8 mouse cellular contexts compared by ENCODE assay signal in the genomic region with DNA sequence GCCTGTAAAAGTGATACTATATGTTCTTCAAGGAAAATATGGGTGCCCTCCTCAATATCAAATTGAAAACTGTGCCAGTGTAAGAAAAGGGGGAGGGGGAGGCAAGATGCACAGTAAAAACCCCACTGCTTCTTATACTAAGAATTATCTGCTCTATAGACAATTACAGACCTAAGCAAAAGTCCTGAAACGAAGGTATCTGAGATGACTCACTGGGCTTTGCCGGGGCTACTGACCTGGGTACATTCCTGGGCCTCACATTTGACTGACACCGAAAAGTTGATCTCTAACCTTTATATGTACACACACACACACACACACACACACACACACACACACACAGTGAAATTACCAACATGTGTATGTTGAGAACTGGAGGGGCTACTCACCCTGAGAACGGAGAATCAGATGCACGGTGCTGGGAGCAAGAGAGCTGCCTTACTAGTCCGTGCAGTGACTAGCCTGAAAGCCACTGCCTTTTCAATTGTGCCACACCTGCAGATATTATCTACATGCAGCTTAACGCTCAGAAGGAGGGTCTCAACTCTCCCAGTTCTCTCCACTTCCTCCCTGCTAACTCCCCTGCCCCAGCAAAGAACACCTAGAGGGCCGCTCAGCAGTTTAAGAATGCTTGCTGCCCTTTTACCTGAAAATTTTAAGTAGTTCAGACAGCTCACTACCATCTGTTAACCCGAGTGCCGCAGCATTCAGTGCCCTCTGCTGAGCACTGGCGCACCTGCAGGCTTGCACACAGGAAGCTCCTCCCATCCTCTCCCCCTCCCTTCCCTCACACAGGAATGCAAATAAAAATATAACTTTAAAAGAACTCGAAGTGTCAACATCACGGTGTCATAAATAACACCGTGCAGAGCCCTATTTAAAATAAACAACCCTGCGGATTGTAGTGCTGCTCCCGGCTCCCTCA. TPM values are rescaled to one million over a fixed set of nuclear protein-coding genes. Genes with fewer than 3 reads are reported as not detected.
DNase-seq lines count a peak whose midpoint lies in the region; ATAC-seq lines count a peak whose summit lies in the region.

No protein-coding gene starts in this region.

- peak; percentile 74 for DNase-seq in MEL-GATA-1-ER (ENCODE audit: extremely low read depth, low read depth)
- peak; percentile 61 for DNase-seq in cerebellum, adult 9-10 months
- DNase-seq in hindbrain, embryonic 10.5 days (ENCODE audit: low spot score), result peak; percentile 61
- DNase-seq in layer of hippocampus, adult 9-11 months, result peak; percentile 75
- peak; percentile 67 for DNase-seq in ovary, postnatal 14 days (ENCODE audit: low spot score)
- peak; percentile 94 for DNase-seq in thymus, postnatal 14 days

- WGBS in hindbrain, embryonic 10.5 days, result 24% methylated on average over 16 of the region's 16 CpGs
- WGBS in lung, embryonic 16.5 days, result 12% methylated on average over 16 of the region's 16 CpGs

- no peaks in the 10 kb centered on the region for H3K9me3 ChIP-seq in hindbrain, embryonic 10.5 days
- H3K9me3 ChIP-seq in lung, embryonic 16.5 days (ENCODE audit: control insufficient read depth, low read length), result no peaks in the 10 kb centered on the region

- H3K9ac ChIP-seq in lung, embryonic 16.5 days (ENCODE audit: low read length), result peak overlapping the region; percentile 79

- peak overlapping the region; percentile 53 for H3K4me2 ChIP-seq in lung, embryonic 16.5 days (ENCODE audit: low read depth, low read length)

- H3K4me3 ChIP-seq in hindbrain, embryonic 10.5 days, result peak overlapping the region; percentile 59
- peak overlapping the region; percentile 73 for H3K4me3 ChIP-seq in lung, embryonic 16.5 days (ENCODE audit: low read length)

- H3K27ac ChIP-seq in hindbrain, embryonic 10.5 days, result peak overlapping the region; percentile 56
- peak overlapping the region; percentile 56 for H3K27ac ChIP-seq in lung, embryonic 16.5 days (ENCODE audit: low read length)

- H3K4me1 ChIP-seq in hindbrain, embryonic 10.5 days (replicated peaks), result peaks cover 7% of the 10 kb centered on the region; the same call in 1 of the 2 replicates
- peaks cover 11% of the 10 kb centered on the region; the same call in 1 of the 2 replicates for H3K4me1 ChIP-seq in lung, embryonic 16.5 days (replicated peaks; ENCODE audit: control insufficient read depth, insufficient read depth, low read length)

- ATAC-seq in frontal cortex, adult (ENCODE audit: low TSS enrichment), result peak; percentile 97
- peak; percentile 91 for ATAC-seq in lung, embryonic 16.5 days (ENCODE audit: low read depth)

- H3K36me3 ChIP-seq in hindbrain, embryonic 10.5 days, result no peaks in the 10 kb centered on the region
- H3K36me3 ChIP-seq in lung, embryonic 16.5 days (ENCODE audit: control insufficient read depth, insufficient read depth, low read length), result no peaks in the 10 kb centered on the region

- H3K27me3 ChIP-seq in hindbrain, embryonic 10.5 days (ENCODE audit: insufficient read depth, poor library complexity, severe bottlenecking), result no peaks in the 10 kb centered on the region
- no peaks in the 10 kb centered on the region for H3K27me3 ChIP-seq in lung, embryonic 16.5 days (ENCODE audit: control insufficient read depth, insufficient read depth, low read depth, low read length)

RNA-seq across cellular contexts. Expression of a gene that starts 37.6 kb away (rescaled TPM):
- polyA plus RNA-seq in hindbrain, embryonic 10.5 days (2016; fragmentation: Nextera tagmentation; extraction: Ambion mirVana), result 0.19 TPM in 1 of 2 replicates, not detected in the other
- polyA plus RNA-seq in lung, embryonic 16.5 days (2015; fragmentation: Nextera tagmentation; extraction: Ambion mirVana), result 0.09 and 0.18 TPM in 2 replicates

RNA-seq across cellular contexts. Expression of a gene that starts 57.2 kb away (rescaled TPM):
- not detected in 2 replicates for polyA plus RNA-seq in hindbrain, embryonic 10.5 days (2016; fragmentation: Nextera tagmentation; extraction: Ambion mirVana)
- polyA plus RNA-seq in lung, embryonic 16.5 days (2015; fragmentation: Nextera tagmentation; extraction: Ambion mirVana), result 2.0 and 2.3 TPM in 2 replicates

Comparison
In these comparisons a context has a peak if more than half of its experiments do, and no peak if none do; other contexts are left out.
1. Peak in every context shown above with its lines: DNase-seq, ATAC-seq, H3K4me3 ChIP-seq and H3K27ac ChIP-seq.